Mouse (Mus musculus): Measurements from ENCODE around the gene Sapcd2. TPM values are rescaled to one million over a fixed set of nuclear protein-coding genes. Genes with fewer than 3 reads are reported as not detected.
"Not testable (repeated sequence)": the region's sequence is repeated elsewhere in the genome, so short reads cannot be mapped to it uniquely, and the experiment has no call there.

The Sapcd2 gene
- polyA plus RNA-seq, 1 experiment = 27.3 TPM

DNA sequence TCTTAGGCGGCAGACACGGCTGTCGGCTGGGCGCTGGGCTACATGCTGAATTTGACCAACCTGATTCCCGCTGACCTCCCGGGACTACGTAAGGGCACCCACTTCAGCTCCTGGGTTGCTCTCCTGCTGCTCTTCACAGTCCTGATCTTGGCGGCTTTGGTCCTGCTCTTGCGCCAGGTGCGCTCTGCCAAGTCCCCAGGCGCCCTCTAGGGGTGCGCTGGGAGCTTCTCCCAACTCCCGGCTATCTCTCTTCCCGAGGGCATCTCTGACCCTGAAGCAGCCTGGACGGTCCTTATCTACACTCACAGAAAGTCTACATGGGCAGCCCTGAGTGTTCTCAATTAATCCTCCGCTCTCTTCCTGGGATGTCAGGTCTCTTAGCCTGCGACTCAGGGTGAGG lies 28.6 kb downstream of the Sapcd2 start:
- Histone ChIP-seq H3K4me1 (ENCODE audit: control insufficient read depth, insufficient read depth, low read length) (no peaks in the 10 kb centered on the region), H3K27ac (ENCODE audit: control insufficient read depth, insufficient read depth, low read depth, low read length, poor library complexity) (no peak overlapping the region), H3K4me3 (replicated peaks; ENCODE audit: control insufficient read depth, low read depth, low read length) (no peak overlapping the region)
- TF ChIP-seq POLR2A (IDR thresholded peaks at IDR 0.05; ENCODE audit: borderline replicate concordance, control insufficient read depth, low read depth, low read length) (no peak), CTCF (IDR thresholded peaks at IDR 0.05; ENCODE audit: control insufficient read depth, insufficient read depth, low read length) (peak; percentile 53; the same call in 1 of the 2 replicates)
- WGBS = 6% methylated on average over 17 of the region's 17 CpGs

DNA sequence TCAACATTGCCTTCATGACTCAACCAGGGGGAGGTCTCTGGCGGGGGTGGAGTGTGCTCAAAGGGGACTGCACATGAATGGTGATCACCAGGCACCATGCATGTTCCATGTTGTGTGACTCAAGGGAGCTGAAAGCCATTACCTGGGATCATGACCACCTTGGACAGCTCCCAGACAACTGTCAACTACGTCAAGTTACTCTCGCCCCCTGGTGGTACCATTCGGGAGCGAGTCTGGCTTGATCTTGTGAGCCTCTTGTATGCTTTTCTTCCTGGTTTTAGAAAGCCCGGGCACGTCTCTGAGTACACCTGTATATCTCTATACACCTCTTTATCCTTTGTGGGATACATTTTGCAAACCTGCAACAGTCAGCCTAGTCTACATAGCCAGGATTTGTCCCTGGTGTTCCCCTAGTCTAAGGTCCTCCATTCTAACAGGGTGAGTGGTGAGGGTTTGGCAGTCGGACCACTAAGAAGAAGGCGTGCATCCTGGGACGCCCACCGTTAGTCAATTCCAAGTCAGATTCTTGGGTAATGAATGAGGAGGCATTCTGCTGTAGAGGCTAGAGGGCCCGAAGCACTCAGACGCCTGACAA lies 30.4 kb downstream of the Sapcd2 start:
- no peak overlapping the region for H3K27ac ChIP-seq (ENCODE audit: control insufficient read depth, insufficient read depth, low read depth, low read length, poor library complexity)
- under 1% methylated on average over 13 of the region's 13 CpGs for WGBS
- TF ChIP-seq CTCF (IDR thresholded peaks at IDR 0.05; ENCODE audit: control insufficient read depth, insufficient read depth, low read length) (peak; percentile 80), POLR2A (IDR thresholded peaks at IDR 0.05; ENCODE audit: borderline replicate concordance, control insufficient read depth, low read depth, low read length) (no peak)
- no peak overlapping the region for H3K4me3 ChIP-seq (replicated peaks; ENCODE audit: control insufficient read depth, low read depth, low read length)
- H3K4me1 ChIP-seq (ENCODE audit: control insufficient read depth, insufficient read depth, low read length) = no peaks in the 10 kb centered on the region

DNA sequence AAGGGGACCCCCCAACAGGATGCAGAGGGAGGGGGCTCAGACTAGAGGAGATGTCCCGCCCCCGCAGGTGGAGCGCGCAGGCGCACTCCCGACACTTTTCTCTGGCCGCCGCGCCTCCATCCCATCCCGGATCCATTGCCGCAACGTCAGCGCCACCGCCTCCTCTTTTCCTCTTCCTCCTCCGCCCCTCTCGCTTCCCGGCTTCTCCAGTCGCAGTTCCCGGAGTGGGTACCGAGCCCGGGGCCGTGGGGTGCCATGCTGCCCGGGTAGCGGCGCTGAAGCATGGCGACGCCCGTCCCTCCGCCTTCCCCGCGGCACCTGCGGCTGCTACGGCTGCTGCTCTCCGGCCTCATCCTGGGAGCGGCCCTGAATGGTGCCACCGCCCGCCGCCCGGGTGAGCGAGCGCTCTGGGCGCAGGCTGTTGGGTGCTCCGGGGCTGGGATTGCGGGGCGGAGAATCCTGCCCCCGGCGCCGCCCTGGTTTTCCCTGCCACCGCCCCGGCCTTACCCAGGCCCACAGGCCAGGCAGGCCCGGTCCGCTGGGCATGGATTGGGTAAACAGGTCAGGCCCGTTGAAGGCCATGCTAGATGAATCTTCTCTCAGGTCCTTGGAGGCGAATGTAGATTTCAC lies 31.0 kb downstream of the Sapcd2 start:
- WGBS = 5% methylated on average over 54 of the region's 54 CpGs

DNA sequence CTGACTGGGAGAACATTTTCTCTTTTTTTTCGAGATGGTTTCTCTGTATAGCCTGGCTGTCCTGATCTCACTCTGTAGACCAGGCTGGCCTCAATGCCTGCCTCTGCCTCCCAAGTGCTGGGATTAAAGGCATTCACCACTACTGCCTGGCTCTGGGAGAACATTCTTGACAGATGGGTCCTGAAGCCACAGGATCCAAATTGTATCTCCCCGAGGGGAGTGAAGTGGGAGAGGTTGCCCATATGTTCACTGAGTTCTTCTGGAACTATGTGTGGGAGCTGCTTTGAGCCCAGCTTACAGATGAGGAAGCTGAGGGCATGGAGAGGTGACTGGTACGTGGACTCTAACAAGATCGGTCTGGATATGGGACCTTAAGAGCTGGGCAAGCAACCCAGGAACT lies 31.9 kb downstream of the Sapcd2 start:
- TF ChIP-seq CTCF (IDR thresholded peaks at IDR 0.05; ENCODE audit: control insufficient read depth, insufficient read depth, low read length) (no peak), POLR2A (IDR thresholded peaks at IDR 0.05; ENCODE audit: borderline replicate concordance, control insufficient read depth, low read depth, low read length) (no peak)

More for the DNA sequence above, 31.0 kb downstream of the Sapcd2 start:
- H3K27ac ChIP-seq (ENCODE audit: control insufficient read depth, insufficient read depth, low read depth, low read length, poor library complexity) = no peak overlapping the region
- TF ChIP-seq POLR2A (IDR thresholded peaks at IDR 0.05; ENCODE audit: borderline replicate concordance, control insufficient read depth, low read depth, low read length) (no peak), CTCF (IDR thresholded peaks at IDR 0.05; ENCODE audit: control insufficient read depth, insufficient read depth, low read length) (no peak)
- no peaks in the 10 kb centered on the region for H3K4me1 ChIP-seq (ENCODE audit: control insufficient read depth, insufficient read depth, low read length)
- H3K4me3 ChIP-seq (replicated peaks; ENCODE audit: control insufficient read depth, low read depth, low read length) = no peak overlapping the region

GRCm38 (mm10) chr2:25408908-25409307 lies 36.8 kb downstream of the Sapcd2 start:
- Histone ChIP-seq H3K27ac (ENCODE audit: control insufficient read depth, insufficient read depth, low read depth, low read length, poor library complexity) (no peak overlapping the region), H3K4me3 (replicated peaks; ENCODE audit: control insufficient read depth, low read depth, low read length) (no peak overlapping the region), H3K4me1 (ENCODE audit: control insufficient read depth, insufficient read depth, low read length) (no peaks in the 10 kb centered on the region)
- WGBS = 82% methylated on average over 10 of the region's 10 CpGs
- TF ChIP-seq POLR2A (IDR thresholded peaks at IDR 0.05; ENCODE audit: borderline replicate concordance, control insufficient read depth, low read depth, low read length) (no peak), CTCF (IDR thresholded peaks at IDR 0.05; ENCODE audit: control insufficient read depth, insufficient read depth, low read length) (no peak)

More for the DNA sequence above, 31.9 kb downstream of the Sapcd2 start:
- Histone ChIP-seq H3K27ac (ENCODE audit: control insufficient read depth, insufficient read depth, low read depth, low read length, poor library complexity) (no peak overlapping the region), H3K4me1 (ENCODE audit: control insufficient read depth, insufficient read depth, low read length) (no peaks in the 10 kb centered on the region), H3K4me3 (replicated peaks; ENCODE audit: control insufficient read depth, low read depth, low read length) (no peak overlapping the region)
- 74% methylated on average over 4 of the region's 4 CpGs for WGBS

- not testable (repeated sequence) for H3K4me1 ChIP-seq (ENCODE audit: control insufficient read depth, insufficient read depth, low read length); H3K4me3 ChIP-seq (replicated peaks; ENCODE audit: control insufficient read depth, low read depth, low read length); H3K27ac ChIP-seq (ENCODE audit: control insufficient read depth, insufficient read depth, low read depth, low read length, poor library complexity)
Observed at GRCm38 (mm10) chr2:25413436-25413835, 41.3 kb downstream of the Sapcd2 start.

- TF ChIP-seq POLR2A (IDR thresholded peaks at IDR 0.05; ENCODE audit: borderline replicate concordance, control insufficient read depth, low read depth, low read length) (no peak), CTCF (IDR thresholded peaks at IDR 0.05; ENCODE audit: control insufficient read depth, insufficient read depth, low read length) (no peak)
- WGBS = 44% methylated on average over 3 of the region's 3 CpGs
- H3K4me3 ChIP-seq (replicated peaks; ENCODE audit: control insufficient read depth, low read depth, low read length) = no peak overlapping the region
Observed at GRCm38 (mm10) chr2:25417426-25417825, 45.3 kb downstream of the Sapcd2 start.

DNA sequence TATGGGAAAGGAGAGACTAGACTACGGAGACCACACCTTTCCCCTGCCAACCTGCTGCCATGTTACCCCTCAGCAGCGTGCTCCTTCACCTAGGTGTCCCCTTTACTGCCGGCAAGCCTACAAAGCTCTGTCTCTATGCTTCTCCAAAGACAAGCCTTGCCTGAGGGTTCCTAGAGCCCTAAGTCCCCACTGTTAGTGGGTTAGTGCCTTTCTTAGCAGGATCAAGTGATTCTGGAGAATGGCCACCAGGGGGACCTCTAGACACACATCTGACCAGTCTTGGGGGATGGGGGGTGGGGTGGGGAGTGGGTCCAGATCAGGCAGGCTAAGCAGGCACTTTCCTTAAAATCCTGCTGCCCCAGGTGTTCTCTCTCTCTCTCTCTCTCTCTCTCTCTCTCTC lies 49.8 kb downstream of the Sapcd2 start:
- Histone ChIP-seq H3K27ac (ENCODE audit: control insufficient read depth, insufficient read depth, low read depth, low read length, poor library complexity) (peak overlapping the region; percentile 95), H3K4me3 (replicated peaks; ENCODE audit: control insufficient read depth, low read depth, low read length) (no peak overlapping the region), H3K4me1 (ENCODE audit: control insufficient read depth, insufficient read depth, low read length) (no peaks in the 10 kb centered on the region; the same call in 1 of the 2 replicates)
- 30% methylated on average over 3 of the region's 3 CpGs for WGBS
- TF ChIP-seq CTCF (IDR thresholded peaks at IDR 0.05; ENCODE audit: control insufficient read depth, insufficient read depth, low read length) = peak; percentile 54
- no peak for TF ChIP-seq POLR2A (IDR thresholded peaks at IDR 0.05; ENCODE audit: borderline replicate concordance, control insufficient read depth, low read depth, low read length)

More at GRCm38 (mm10) chr2:25417426-25417825, 45.3 kb downstream of the Sapcd2 start:
- H3K4me1 ChIP-seq (ENCODE audit: control insufficient read depth, insufficient read depth, low read length) = no peaks in the 10 kb centered on the region; the same call in 1 of the 2 replicates
- H3K27ac ChIP-seq (ENCODE audit: control insufficient read depth, insufficient read depth, low read depth, low read length, poor library complexity) = no peak overlapping the region
